Mouse (Mus musculus) lung, adult 2 months (tissue): ENCODE data around the gene Ccdc13. TPM values are rescaled to one million over a fixed set of nuclear protein-coding genes. Genes with fewer than 3 reads are reported as not detected.

Experiments
- DNase-seq: peaks from one replicate; pipeline ENCODE4 v3.0.0; 2022
- H3K4me1 ChIP-seq: fragments of 200-500 bp; 2 replicates; pipeline ENCODE4 v1.6.1; 2011; ENCODE audit warnings: low read length; ENCODE audit not compliant: control insufficient read depth, insufficient read depth
- H3K4me3 ChIP-seq: fragments of 200-500 bp; replicated peaks from 2 replicates; pipeline ENCODE3; 2011; ENCODE audit warnings: low read depth, mild to moderate bottlenecking, control low read depth, low read length; ENCODE audit errors: extremely low read depth
- CTCF ChIP-seq: fragments of 200-500 bp; IDR thresholded peaks from 2 replicates; pipeline ENCODE4 v1.5.1; 2011; ENCODE audit warnings: mild to moderate bottlenecking, low read length, control low read depth; ENCODE audit not compliant: insufficient read depth
- POLR2A ChIP-seq: fragments of 200-500 bp; IDR thresholded peaks from 2 replicates; pipeline ENCODE4 v1.6.1; 2011; ENCODE audit warnings: low read depth, mild to moderate bottlenecking, control low read depth, low read length, borderline replicate concordance; ENCODE audit errors: extremely low read depth
- WGBS: fragments of 180-500 bp; shearing (Covaris S2); methylation state at CpG from one replicate; pipeline ENCODE4 v1.1.7; 2018; 5-methylcytosine and 5-hydroxymethylcytosine counted together
- polyA plus RNA-seq: library from polyadenylated mRNA; depleted of rRNA; stranded (reverse); fragments of >200 nt; gene quantifications from 2 replicates; pipeline ENCODE4 v1.2.3, GENCODE M21; 2012; rRNA removed

The Ccdc13 gene
- polyA plus RNA-seq, result 4.2 and 5.1 TPM in 2 replicates

DNA sequence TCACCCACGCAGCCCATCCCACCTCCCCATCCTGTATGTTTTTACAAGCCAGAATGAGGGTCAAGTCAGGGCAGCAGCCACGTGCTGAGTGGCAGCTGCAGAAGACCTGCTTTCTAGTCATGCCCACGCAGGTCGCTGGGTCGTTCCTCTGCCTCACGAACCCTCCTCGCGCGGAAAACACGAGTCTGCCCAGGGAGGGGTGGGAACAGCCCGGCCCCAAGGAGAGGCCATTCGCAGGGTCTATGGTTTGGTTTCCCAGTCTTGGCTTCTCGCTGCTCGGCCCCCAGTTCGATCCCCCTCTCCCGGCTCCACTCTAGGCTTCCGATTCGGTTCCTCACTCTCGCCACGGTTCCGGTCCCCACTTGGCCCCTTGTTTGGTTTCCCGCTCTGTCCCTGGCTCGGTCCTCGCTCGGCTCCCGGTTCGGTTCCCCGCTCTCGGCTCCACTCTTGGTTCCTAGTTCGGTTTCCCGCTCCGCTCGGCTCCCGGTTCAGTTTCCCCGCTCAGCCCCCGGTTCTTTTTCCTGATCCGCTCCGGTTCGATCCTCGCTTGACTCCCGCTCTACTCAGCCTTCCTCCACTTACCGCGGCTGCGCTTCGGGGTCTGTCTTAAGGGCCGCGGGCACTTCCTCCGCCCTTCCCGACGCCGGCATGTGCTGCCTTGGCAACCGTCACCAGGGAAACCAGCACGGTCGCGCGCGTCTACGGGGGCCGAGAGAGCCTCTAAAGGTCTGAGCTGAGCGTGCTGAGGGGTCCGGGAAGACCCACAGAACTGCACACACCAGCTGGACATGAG is at the start of gene Ccdc13:
TSS of gene Ccdc13 (minus strand) at position 633 of the 793 bp plus-strand sequence.
- TF ChIP-seq POLR2A, result no peak
- TF ChIP-seq CTCF, result no peak
- 8% methylated on average over 61 of the region's 61 CpGs for WGBS

DNA sequence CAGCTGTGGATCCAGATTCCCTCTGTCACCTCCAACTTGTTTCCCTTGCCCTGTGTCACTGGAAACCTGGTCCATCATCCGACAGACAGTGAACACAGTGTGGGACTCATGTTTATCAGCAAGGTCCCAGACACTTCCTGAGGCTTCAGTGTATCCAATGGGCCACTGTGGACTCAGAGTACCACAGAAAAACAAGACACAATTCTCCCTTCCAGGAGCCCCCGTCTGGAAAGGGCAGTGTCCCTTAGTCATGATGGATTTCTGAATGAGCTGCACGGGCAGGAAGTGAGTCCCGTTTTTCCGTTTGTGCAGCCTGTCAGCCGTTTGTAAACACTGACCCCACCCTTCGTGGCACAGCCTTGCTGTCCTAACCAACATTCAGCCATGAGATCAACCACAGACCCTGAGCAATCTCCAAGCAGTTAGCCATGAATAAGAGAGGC is 42.8 kb upstream of the Ccdc13 start:
- H3K4me1 ChIP-seq, result peaks cover 3% of the 10 kb centered on the region
- WGBS, result 22% methylated on average over 7 of the region's 7 CpGs
- no peak overlapping the region for H3K4me3 ChIP-seq
- TF ChIP-seq POLR2A (0 out of 2 replicates have a peak, but pooled peaks have one; percentile 18), CTCF (no peak)
- no peak for DNase-seq

More for the DNA sequence above, at the start of gene Ccdc13:
- DNase-seq, result peak; percentile 67
- H3K4me3 ChIP-seq, result peak within 1 kb of the TSS; percentile 56
- peaks cover 3% of the 10 kb centered on the region; the same call in 1 of the 2 replicates for H3K4me1 ChIP-seq

DNA sequence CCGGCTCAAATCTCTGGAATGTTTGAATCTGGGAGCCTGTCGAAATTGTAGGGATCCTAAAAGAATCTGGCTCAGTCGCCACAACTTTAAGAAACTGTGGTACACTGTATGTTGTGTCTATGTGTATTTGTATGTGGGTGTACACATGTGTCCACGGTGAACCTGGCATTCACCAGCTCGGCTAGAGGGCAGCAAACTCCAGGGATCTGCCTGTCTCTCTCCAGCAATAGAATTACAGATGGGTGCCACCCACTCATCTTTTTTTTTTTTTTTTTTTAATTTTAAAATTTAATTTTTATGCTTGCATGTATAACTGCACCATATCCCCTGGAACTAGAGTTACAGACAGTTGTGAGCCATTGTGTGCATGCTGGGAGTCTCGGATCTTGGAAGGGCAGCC is 42.0 kb upstream of the Ccdc13 start:
- Histone ChIP-seq H3K4me3 (no peak overlapping the region), H3K4me1 (peaks cover 3% of the 10 kb centered on the region)
- 49% methylated on average over 6 of the region's 6 CpGs for WGBS
- TF ChIP-seq CTCF, result peak; percentile 52; the same call in 1 of the 2 replicates
- TF ChIP-seq POLR2A, result no peak
- no peak for DNase-seq

DNA sequence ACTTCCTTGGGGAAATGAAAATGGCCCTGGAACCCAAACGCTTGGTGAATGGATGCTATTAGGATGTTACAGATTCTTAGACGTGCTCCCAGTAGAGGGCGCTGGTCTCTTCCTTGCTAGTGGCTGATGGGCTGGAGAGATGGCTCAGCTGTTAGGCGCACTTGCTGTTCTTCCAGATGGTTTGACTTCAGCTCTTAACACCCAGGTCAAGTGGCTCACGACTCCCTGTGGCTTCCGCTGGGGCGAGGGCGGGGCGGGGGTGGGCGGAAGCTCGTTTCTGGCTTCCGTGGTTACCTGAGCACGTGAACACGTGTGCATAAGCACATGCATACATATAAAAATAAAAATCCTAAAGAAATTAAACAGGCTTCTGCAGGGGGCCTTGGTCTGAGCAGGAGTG is 41.6 kb upstream of the Ccdc13 start:
- Histone ChIP-seq H3K4me1 (peaks cover 3% of the 10 kb centered on the region), H3K4me3 (no peak overlapping the region)
- peak; percentile 59 for DNase-seq
- 18% methylated on average over 14 of the region's 14 CpGs for WGBS
- TF ChIP-seq POLR2A (no peak), CTCF (peak; percentile 86)

DNA sequence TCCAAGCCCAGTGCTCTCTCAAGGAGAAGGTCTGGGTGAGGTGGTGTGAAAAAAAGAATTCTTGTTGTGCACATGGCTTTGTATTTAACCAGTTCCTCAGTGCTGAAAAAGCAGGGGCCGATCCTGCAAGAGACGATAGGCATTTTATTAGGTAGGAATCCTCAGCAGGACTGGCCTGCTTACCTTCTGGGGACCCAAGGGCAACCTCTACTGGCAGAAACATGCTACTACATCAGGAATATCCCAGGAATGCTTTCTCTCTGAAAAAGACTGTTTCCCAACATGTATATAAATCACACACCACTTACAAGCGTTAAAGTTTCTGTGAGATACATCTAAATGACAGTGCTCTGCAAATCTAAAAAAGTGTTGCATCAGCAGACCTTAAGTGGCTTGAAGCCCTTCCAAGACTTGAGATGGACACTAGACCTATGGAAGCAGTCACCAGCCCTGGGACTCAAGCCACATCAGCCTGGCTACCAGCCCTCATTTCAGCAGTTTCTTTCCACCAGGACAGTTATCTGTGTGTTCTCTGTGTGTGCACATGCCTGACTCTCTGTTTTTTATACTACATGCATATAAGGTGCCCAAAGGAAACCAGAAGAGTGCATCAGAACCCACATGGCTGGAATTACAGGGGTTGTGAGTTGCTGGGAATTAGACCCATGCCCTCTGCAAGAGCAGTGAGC is 37.9 kb upstream of the Ccdc13 start:
- DNase-seq, result no peak
- 16% methylated on average over 3 of the region's 3 CpGs for WGBS
- Histone ChIP-seq H3K4me3 (no peak overlapping the region), H3K4me1 (peaks cover under 1% of the 10 kb centered on the region)
- TF ChIP-seq POLR2A, result no peak
- TF ChIP-seq CTCF, result peak; percentile 79

DNA sequence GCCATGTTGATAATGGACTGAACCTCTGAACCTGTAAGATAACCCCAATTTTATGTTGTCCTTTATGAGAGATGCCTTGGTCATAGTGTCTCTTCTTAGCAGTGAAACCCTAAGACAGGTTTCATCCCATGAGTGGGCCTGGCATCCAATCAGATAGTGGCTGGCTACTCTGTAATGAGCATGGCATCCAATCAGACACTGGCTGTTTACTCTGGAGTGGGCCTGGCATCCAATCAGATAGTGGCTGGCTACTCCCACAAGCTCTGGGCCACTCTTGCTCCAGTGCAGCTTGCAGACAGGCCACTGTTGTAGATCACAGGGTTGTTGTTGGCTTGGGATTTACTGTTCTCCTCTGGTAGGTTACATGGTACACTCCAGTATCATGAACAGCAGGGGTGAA is 34.3 kb upstream of the Ccdc13 start:
- no peak for DNase-seq

DNA sequence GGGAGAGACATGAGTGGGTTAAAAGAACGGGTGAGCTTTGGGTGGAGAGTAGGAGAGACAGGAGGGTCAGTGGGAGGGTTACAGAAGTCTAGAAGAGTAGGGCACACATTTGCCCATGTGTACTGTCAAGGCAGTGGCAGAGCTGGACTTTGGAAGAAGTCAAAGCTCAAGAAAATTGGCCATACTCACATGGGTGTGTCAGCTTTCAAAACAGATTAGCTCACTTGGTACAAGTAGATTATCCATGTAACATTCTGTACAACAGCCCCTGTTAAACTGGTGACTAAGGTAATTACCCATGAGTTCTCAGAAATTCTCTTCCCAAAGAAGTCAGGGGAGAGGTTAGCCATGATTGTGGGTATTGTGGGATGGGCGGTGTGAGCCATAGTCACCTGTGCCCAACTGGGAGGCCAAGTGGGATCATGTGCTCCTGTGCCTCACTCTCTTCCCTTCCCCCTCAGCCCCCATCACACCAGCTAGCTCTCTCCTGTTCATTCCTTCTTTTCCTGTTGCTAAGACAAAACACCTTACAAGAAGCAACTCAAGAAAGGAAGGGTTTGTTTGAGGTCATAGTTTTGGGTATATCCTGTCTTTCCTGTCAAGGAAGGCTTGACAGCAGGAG is 32.9 kb upstream of the Ccdc13 start:
- no peak overlapping the region for H3K4me3 ChIP-seq
- DNase-seq, result no peak
- no peak for TF ChIP-seq CTCF
- TF ChIP-seq POLR2A, result no peak
- H3K4me1 ChIP-seq, result peaks cover 3% of the 10 kb centered on the region; the same call in 1 of the 2 replicates
- WGBS, result 85% methylated on average over 2 of the region's 2 CpGs

More for the DNA sequence above, 34.3 kb upstream of the Ccdc13 start:
- Histone ChIP-seq H3K4me3 (no peak overlapping the region), H3K4me1 (no peaks in the 10 kb centered on the region)
- no peak for TF ChIP-seq POLR2A
- TF ChIP-seq CTCF, result no peak

DNA sequence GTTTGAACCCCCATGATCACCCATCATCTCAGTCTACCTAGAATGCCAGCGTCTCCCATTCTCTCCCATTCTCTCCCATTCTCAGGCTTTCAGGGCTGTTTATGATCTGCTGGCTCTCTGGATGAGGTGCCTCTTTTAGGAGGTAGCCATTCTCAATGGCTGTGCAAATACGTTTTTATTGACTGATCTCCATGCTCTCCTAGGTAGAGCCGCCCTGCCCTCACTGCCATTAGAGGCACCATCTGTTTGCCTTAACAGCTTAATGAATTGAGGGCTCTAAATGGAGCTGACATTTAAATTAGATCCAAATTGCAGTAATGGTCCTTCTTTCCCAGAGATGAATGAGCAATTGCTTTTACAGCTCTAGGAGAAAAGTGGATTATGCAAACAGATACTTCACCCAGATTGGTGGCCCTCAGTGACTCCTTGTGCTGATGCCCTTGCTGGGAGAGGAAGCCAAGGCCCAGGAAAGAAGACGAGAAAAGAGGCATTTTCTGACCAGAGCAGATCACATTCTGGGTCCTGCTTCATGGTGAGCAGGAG is 30.8 kb upstream of the Ccdc13 start:
- TF ChIP-seq CTCF (no peak), POLR2A (no peak)
- WGBS, result 72% methylated on average over 4 of the region's 4 CpGs
- Histone ChIP-seq H3K4me3 (no peak overlapping the region), H3K4me1 (peaks cover 3% of the 10 kb centered on the region; the same call in 1 of the 2 replicates)
- DNase-seq, result no peak

DNA sequence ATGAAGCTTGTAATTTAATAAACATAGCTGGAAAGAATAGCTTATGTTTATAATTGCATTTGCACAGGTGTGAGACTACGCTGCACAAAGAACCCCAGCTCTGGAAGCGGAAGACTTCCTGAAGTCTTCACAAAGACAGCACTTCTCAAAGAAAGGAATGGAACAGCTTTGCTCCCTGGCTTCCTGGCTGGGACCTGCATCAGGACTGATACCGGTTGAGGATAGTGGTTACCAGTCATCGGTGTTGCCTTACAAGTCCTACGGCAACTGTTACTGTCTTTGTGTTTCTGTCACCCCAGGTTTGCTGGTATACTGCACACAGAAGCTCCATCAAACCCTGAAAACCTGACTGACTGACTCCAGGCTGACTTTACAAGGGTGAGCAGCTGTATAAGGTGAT is 30.2 kb upstream of the Ccdc13 start:
- peaks cover 3% of the 10 kb centered on the region; the same call in 1 of the 2 replicates for H3K4me1 ChIP-seq
- TF ChIP-seq CTCF (no peak), POLR2A (no peak)
- no peak overlapping the region for H3K4me3 ChIP-seq

More for the DNA sequence above, 30.2 kb upstream of the Ccdc13 start:
- 83% methylated on average over 5 of the region's 5 CpGs for WGBS
- no peak for DNase-seq
